Mouse (Mus musculus) limb, embryonic 12.5 days (tissue): Measurements from ENCODE around the gene Akap13. TPM values are rescaled to one million over a fixed set of nuclear protein-coding genes. Genes with fewer than 3 reads are reported as not detected.
"Not testable (repeated sequence)": the region's sequence is repeated elsewhere in the genome, so short reads cannot be mapped to it uniquely, and the experiment has no call there.

Experiments used
- ATAC-seq: fragments of 200-750 bp; cut with Nextera tagmentation; 2 replicates; pipeline ENCODE4 v1.8.0; 2017; ENCODE audit warnings: low read depth, moderate TSS enrichment; ENCODE audit not compliant: insufficient number of reproducible peaks, insufficient read depth, low FRiP score, low TSS enrichment
- H3K27ac ChIP-seq: fragments of 300-500 bp; sonication (generic); 2 replicates; pipeline ENCODE4 v1.5.1; 2016; ENCODE audit warnings: mild to moderate bottlenecking, moderate library complexity
- H3K27me3 ChIP-seq: fragments of 300-500 bp; sonication (generic); 2 replicates; pipeline ENCODE4 v1.6.1; 2016; ENCODE audit warnings: mild to moderate bottlenecking, moderate library complexity
- H3K36me3 ChIP-seq: fragments of 300-500 bp; sonication (generic); 2 replicates; pipeline ENCODE4 v1.6.1; 2016; ENCODE audit warnings: mild to moderate bottlenecking, moderate library complexity
- H3K4me1 ChIP-seq: fragments of 300-500 bp; sonication (generic); replicated peaks from 2 replicates; pipeline ENCODE4 v1.6.1; 2016
- H3K4me2 ChIP-seq: fragments of 300-500 bp; sonication (generic); 2 replicates; pipeline ENCODE4 v1.6.1; 2016; ENCODE audit warnings: mild to moderate bottlenecking, moderate library complexity
- H3K4me3 ChIP-seq: fragments of 300-500 bp; sonication (generic); replicated peaks from 2 replicates; pipeline ENCODE4 v1.5.1; 2016; ENCODE audit warnings: mild to moderate bottlenecking
- H3K9ac ChIP-seq: fragments of 300-500 bp; sonication (generic); replicated peaks from 2 replicates; pipeline ENCODE4 v1.6.1; 2016; ENCODE audit warnings: mild to moderate bottlenecking, moderate library complexity
- H3K9me3 ChIP-seq: fragments of 300-500 bp; sonication (generic); 2 replicates; pipeline ENCODE4 v1.6.1; 2016; ENCODE audit warnings: mild to moderate bottlenecking, moderate library complexity
- WGBS: fragments of 180-500 bp; shearing (Covaris S2); methylation state at CpG from one replicate; pipeline ENCODE4 v1.1.7; 2016; 5-methylcytosine and 5-hydroxymethylcytosine counted together
- polyA plus RNA-seq: library from polyadenylated mRNA; unstranded; fragments of >200 nt; fragmentation: Nextera tagmentation; extraction: Ambion mirVana; gene quantifications from 2 replicates; pipeline ENCODE4 v1.2.1, GENCODE M21; 2016

Akap13 gene
- polyA plus RNA-seq, 1 experiment from 2014 or later, result 44.9 TPM

DNA sequence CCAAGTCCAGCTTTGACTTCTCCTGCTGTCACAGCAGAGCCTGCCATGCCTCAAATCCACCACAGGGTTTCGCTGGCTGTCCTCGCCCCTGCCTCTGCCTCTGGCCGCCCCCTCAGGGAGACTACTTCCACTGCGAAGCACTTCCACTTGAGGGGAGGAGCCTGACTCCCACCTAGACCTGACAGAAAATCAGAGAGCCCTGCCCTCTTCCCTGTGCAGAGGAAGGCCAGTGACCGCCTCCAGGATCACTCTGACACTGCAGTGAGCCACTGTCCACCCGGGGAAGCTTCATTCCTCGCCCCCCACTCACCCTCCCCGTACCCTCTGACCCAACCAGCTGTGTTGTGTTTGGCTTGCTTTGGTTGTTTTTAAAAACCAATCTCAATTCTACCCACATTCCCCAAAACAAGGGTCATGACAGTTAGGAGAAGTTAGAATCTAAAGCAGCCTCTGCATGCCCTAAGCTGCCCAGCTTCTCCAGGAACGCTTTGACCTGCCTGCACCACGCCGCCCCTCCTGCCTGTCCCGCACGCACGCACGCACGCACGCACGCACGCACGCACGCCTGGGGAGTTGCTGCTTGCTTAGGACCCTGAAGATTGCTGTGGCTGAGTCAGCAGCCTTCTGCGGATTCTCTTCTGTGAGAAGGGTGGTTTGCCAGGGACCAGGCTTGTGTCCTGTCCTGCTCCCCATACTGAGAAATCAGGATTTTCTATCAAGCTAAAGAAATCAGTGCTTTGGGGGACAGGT is 297.3 kb downstream of the Akap13 start:
- no peak overlapping the region for H3K27ac ChIP-seq
- ATAC-seq, result no peak

DNA sequence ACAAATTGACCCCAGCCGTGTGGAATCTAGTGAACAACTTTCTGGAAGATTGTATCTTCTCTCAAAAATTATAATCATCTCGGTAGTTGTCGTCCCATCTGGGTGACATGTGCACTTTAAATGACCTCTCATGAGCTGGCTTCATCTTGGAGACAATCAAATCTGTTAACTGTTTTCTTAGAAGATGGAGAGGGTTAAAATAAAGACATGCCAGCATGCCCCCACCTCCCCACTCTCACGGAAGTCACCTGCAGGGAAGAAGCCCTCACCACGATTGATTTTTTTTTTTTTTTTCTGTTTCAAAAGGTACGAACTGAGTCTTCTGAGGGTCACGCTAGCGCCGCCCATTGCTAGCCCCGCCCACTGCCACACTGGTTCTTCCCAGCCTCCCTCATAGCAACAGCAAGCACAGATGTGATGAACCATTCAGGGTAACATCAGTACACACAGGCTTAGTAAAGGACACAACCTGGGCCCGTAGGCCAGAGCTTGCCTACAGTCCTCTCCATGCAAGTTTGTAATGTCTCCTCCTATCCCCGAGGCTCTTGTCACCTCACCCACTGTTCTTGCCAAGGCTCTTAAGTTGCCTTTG is 298.0 kb downstream of the Akap13 start:
- H3K36me3 ChIP-seq, result peaks cover 74% of the 10 kb centered on the region
- WGBS, result 51% methylated on average over 12 of the region's 12 CpGs
- no peaks in the 10 kb centered on the region for H3K9me3 ChIP-seq
- H3K4me1 ChIP-seq, result 0 out of 2 replicates have a peak, but pooled peaks cover 3% of the 10 kb centered on the region
- no peak for ATAC-seq
- H3K4me3 ChIP-seq, result no peak overlapping the region
- H3K9ac ChIP-seq, result no peak overlapping the region
- H3K4me2 ChIP-seq, result no peak overlapping the region
- no peak overlapping the region for H3K27ac ChIP-seq
- no peaks in the 10 kb centered on the region for H3K27me3 ChIP-seq

More for the DNA sequence above, 297.3 kb downstream of the Akap13 start:
- Histone ChIP-seq H3K9me3 (no peaks in the 10 kb centered on the region), H3K4me3 (no peak overlapping the region), H3K4me2 (no peak overlapping the region), H3K36me3 (peaks cover 80% of the 10 kb centered on the region), H3K4me1 (0 out of 2 replicates have a peak, but pooled peaks cover 3% of the 10 kb centered on the region), H3K9ac (no peak overlapping the region), H3K27me3 (no peaks in the 10 kb centered on the region)
- 71% methylated on average over 22 of the region's 22 CpGs for WGBS

DNA sequence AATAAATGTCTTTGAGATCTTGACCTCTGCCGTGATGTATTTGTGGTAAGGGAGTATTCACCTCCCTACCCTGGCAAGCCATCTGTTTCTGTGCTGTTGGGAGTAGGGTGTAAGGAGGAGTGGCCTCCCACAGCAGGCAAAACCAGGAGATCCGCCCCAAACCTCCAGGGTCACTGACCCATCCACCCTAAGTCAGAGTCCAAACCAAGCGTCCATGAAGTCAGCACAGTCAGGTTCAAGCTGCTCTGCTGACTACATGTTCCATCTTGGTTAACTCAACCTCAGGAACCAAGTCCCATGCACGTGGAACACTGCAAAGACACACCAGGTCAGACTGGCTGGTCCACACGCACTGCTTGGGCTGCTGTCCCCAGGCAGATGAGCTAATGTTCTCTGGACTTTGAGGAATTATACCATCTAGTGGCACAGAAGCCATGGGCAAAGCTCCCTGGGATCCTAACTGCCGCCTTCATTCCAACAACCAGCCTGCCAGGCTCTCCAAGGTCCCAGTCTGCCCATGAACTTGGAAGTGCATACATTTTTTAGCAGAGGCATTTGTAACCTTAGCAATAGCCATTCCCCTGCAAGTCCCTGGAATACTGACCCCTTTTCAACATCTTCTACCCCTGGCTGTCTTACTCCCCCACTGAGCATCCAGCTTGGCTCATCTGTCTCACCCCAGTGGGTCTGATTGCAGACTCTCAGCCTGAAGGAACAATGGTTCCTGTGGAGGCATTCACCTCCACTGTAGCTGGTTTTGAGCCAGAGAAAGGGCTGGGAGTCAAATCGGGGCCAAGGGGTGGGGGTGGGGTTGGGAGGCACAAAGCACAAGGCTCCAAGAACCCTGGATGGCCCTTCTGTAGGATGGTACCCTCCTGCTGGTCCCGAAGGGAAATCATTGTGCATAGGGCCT is 299.5 kb downstream of the Akap13 start:
- Histone ChIP-seq H3K4me2 (no peak overlapping the region), H3K36me3 (peaks cover 58% of the 10 kb centered on the region), H3K4me1 (0 out of 2 replicates have a peak, but pooled peaks cover 3% of the 10 kb centered on the region), H3K9me3 (no peaks in the 10 kb centered on the region), H3K27ac (no peak overlapping the region), H3K9ac (no peak overlapping the region), H3K4me3 (no peak overlapping the region), H3K27me3 (no peaks in the 10 kb centered on the region)
- ATAC-seq, result no peak
- 58% methylated on average over 8 of the region's 8 CpGs for WGBS

DNA sequence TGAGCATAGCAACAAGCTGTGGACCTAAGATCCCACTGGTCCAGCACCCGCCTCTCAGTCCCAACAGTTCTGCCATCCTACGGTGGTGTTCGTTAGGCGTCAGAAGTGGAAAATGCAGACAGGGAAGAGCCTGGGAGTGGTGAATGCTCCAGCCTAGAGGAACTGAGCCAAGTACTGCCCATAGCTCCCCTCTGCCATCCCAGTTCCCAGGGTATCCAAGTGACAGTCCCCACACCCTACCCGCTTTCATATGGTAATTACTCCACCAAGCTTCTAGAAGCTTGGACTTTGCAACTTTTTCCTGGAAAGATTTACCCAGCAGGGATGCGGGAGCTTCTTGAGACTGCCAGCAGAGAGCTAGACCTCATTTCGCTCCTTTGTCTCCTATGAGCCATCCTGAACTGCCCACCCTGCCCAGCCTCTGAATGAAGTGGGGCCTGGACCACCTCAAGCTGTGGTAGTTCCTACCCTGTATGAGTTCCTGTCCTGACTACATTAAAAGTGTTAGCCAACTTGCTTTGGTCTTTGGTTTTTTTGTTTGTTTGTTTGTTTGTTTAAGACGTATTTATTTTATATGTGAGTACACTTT is 300.6 kb downstream of the Akap13 start:
- WGBS, result 87% methylated on average over 8 of the region's 8 CpGs
- Histone ChIP-seq H3K4me1 (0 out of 2 replicates have a peak, but pooled peaks cover 3% of the 10 kb centered on the region), H3K4me3 (no peak overlapping the region), H3K9me3 (no peaks in the 10 kb centered on the region), H3K27ac (no peak overlapping the region), H3K36me3 (peaks cover 47% of the 10 kb centered on the region), H3K4me2 (no peak overlapping the region), H3K27me3 (no peaks in the 10 kb centered on the region), H3K9ac (no peak overlapping the region)
- no peak for ATAC-seq

DNA sequence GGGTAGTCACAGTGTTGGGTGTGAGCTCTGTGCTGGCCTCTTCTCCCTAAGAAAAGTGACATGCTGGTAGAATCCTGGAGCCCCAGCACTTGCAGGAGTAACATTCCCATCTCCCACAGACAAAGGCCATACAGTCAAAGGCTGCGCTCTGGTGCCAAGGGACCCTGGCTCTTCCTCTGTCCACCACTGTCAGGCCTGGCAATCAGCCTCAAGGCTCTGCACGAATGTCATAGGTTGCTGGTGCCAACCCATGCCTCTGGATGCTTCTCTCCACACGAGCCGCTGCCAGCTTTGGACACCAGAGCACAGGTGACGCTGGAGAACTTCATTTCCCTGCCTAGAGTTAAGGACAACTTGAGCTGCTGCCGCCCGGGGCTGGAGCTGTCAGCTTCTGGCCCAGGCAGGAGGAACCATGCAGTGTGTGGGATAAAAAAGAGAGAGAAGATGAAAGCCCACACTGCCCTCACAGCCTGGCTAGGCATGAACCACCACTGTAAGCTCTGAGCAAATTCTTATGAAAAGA is 304.7 kb downstream of the Akap13 start:
- Histone ChIP-seq H3K4me1 (no peaks in the 10 kb centered on the region), H3K36me3 (peaks cover 12% of the 10 kb centered on the region), H3K4me3 (no peak overlapping the region), H3K9me3 (no peaks in the 10 kb centered on the region), H3K27ac (no peak overlapping the region), H3K27me3 (no peaks in the 10 kb centered on the region), H3K9ac (0 out of 2 replicates have a peak overlapping the region, but pooled peaks have one; percentile 12), H3K4me2 (no peak overlapping the region)
- WGBS, result 91% methylated on average over 7 of the region's 7 CpGs
- no peak for ATAC-seq

DNA sequence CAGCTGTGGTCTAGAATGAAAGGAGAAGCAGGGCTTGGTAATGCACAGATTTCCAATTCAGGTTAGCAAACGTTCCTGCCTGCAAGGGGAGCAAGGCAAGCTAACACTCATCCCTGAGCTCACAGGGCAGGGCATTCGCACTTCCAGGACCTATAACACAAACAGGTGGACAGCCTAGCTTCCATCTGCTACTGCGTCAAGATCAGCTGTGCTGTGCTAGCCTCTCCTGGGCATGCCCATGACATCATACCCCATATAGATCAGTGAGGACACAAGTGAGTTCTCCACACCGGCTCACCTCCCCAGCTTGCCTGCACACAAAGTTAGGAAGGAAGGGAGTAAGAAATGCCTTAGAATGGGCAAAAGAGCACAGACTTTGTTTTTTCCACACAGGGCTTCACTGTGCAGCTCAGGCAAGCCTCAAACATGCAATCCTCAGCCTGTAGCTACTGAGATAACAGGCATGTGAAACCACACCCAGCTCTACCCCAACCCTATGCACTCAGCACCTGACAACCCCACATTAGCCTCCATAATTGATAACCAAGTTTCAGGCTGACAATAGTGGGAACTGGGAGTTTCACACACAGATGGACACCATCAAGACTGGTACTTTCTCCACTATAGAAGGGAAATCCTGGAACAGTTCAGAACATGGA is 305.5 kb downstream of the Akap13 start:
- not testable (repeated sequence) for H3K36me3 ChIP-seq, H3K27me3 ChIP-seq, H3K4me3 ChIP-seq, H3K27ac ChIP-seq, H3K4me1 ChIP-seq, ATAC-seq, H3K4me2 ChIP-seq, H3K9me3 ChIP-seq
- 66% methylated on average over 4 of the region's 4 CpGs for WGBS
- 0 out of 2 replicates have a peak overlapping the region, but pooled peaks have one; percentile 12 for H3K9ac ChIP-seq

DNA sequence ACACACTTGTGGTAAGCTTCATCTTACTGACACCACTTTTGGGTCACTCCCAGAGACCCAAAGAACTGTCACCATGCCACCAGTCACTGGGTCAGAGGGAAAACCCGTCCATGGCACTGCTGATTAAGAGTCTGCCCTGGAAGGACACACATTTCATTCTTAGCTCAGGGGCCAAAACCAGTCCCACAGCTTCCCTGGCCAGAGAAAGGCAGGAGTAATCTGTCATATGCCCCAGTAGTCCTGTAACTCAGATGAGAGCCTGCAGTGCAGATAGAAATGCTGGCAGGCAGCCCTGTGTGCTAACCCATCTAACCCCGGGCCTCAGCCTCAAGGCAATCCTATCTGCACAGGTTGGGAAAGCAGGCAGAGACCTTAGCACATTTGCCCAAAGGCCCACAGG is 306.9 kb downstream of the Akap13 start:
- H3K4me3 ChIP-seq, H3K36me3 ChIP-seq, ATAC-seq, H3K27ac ChIP-seq, H3K9me3 ChIP-seq, H3K4me2 ChIP-seq, H3K4me1 ChIP-seq, H3K9ac ChIP-seq, H3K27me3 ChIP-seq: not testable (repeated sequence)
- 85% methylated on average over 2 of the region's 2 CpGs for WGBS

DNA sequence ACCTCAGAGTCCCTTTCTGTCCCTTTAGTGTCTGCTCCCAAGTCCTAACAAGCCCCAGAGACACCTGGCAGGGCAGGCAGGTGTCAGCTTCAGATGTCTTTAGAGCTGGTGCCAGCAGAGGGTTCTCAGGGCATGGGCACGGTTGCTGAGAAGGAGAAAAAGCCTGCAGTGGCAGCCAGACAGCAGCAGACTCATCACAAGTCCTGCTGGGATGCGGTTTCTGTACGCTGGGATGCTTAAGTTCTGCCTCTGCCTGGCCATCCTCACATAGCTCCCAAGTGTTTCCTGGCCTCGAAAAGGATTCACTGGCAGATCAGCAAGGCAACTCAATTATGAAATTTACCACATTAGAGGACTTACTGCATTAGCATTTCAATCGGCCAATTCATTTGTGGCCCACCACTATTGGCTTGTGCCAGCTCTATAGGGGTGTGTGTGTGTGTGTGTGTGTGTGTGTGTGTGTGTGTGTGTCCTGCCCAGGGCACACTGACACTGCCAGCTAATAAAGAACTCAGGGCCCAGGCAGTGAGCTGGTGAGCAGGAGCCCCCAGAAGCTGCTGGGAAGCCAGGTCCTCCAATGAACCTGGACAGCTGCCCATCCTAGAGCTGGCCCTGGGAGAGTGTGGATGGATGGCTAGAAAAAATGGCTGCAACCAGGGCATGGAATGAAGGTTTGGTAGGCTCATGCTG is 311.9 kb downstream of the Akap13 start:
- H3K27ac ChIP-seq, H3K4me3 ChIP-seq, H3K9me3 ChIP-seq, H3K27me3 ChIP-seq, H3K4me2 ChIP-seq, H3K9ac ChIP-seq, H3K4me1 ChIP-seq, ATAC-seq: not testable (repeated sequence)
- H3K36me3 ChIP-seq, result peaks cover 27% of the 10 kb centered on the region; the same call in 1 of the 2 replicates
- WGBS, result 89% methylated on average over 1 of the region's 5 CpGs

DNA sequence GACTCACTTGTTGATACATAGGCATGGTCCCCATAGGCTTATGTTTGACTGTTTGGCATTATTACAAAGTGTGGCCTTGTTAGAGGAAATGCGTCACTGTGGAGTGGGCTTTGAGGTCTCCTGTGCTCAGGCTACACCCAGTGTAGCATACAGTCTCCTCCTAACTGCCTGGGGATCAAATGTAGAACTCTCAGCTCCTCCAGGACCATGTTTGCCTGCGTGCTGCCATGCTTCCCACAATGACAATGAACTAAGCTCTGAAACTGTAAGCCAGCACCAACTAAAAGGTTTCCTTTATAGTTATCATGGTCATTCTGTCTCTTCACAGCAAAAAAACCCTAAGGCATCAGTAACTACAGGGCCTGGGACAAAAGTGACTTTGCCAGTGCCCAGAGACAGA is 312.8 kb downstream of the Akap13 start:
- Histone ChIP-seq H3K4me3 (no peak overlapping the region), H3K27ac (no peak overlapping the region), H3K27me3 (no peaks in the 10 kb centered on the region), H3K9ac (no peak overlapping the region), H3K4me2 (no peak overlapping the region), H3K4me1 (no peaks in the 10 kb centered on the region), H3K36me3 (peaks cover 27% of the 10 kb centered on the region; the same call in 1 of the 2 replicates), H3K9me3 (no peaks in the 10 kb centered on the region)
- ATAC-seq, result no peak
- WGBS, result 78% methylated on average over 2 of the region's 2 CpGs

DNA sequence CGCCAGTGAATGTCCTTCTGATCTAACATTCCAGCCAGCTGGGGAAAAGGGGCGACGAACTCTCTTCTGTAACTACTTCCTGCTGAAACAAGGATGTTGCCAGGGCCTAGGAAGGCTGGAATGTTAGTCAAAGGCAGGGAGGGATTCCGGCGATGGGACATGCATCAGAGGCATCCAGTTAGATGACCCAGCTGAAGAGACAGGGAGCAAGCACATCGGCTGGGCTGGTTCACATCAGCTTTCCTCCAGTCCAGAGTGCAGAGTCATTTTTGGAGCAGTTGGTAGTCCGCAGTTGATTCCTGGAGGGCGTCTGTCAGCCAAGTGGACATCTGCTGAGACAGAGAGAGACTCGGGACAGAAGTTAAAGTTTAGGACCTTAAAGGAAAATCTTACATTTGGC is 314.6 kb downstream of the Akap13 start:
- no peak for ATAC-seq
- Histone ChIP-seq H3K9ac (no peak overlapping the region), H3K36me3 (peaks cover 30% of the 10 kb centered on the region), H3K27me3 (no peaks in the 10 kb centered on the region), H3K4me1 (no peaks in the 10 kb centered on the region), H3K4me3 (no peak overlapping the region), H3K4me2 (no peak overlapping the region), H3K9me3 (no peaks in the 10 kb centered on the region), H3K27ac (no peak overlapping the region)
- WGBS, result 88% methylated on average over 9 of the region's 9 CpGs
